Mouse (Mus musculus): Measurements from ENCODE around the gene Cyp11a1. TPM values are rescaled to one million over a fixed set of nuclear protein-coding genes. Genes with fewer than 3 reads are reported as not detected.

Gene Cyp11a1
- total and polyA plus RNA-seq, 3 experiments: 0.06 to 0.29 TPM; not detected in 1

DNA sequence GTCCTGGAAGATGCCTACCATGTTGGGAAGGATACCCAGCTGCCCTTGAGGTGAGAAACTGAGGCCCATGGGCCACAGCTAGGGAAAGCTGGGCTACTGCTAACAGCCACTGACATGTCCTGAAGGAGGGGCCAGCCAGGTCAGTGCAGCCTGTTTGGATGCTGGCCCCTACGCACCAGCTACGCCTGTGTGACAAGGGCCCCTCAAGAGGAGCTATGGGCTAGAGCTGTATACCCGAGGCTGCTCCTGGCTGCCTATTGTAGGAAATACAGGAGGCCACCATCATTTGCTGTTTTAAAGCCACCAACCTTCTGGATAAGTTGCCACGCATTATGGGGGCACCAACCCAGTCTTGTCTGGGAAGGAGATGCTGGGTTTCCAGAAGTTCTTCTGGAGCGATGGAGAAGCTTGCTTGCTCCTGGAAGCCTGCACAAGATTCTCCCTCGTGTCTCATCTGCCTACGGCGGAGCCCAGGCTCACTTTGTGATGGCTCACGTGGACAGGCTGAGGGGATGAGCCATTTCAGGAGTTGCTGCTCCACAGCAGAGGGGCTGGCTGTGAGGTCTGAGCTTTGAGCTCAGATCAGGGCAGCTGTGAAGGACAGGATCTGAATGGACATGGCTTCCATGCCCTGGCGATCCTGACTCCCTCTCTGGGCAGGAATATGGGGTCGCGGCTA, 2.3 kb downstream of the Cyp11a1 start:
- TF ChIP-seq EP300 (IDR thresholded peaks at IDR 0.05; ENCODE audit: insufficient read depth, low read depth, low read length): no peak
- TF ChIP-seq CTCF (IDR thresholded peaks at IDR 0.05): no peak
- TF ChIP-seq POLR2A (IDR thresholded peaks at IDR 0.05; ENCODE audit: insufficient read depth, low read depth, low read length): no peak

DNA sequence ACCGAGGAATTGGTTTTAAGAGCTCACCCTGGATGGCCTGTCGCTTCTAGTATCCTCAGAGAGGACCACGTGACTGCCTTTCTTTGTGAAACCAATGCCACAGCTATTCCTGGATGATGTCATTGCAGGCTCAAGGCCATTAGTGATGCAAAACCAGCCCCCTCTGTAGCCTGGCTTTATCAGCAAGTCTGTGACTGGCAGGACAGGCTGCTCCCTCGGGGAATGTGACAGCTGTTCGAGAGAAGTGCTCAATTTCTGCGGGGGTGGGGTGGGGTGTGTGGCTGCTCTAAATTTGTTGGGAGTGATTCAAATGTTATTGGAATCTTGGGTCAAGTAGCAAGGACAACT, 2.8 kb downstream of the Cyp11a1 start:
- no peaks in the 10 kb centered on the region for H3K27me3 ChIP-seq (ENCODE audit: control insufficient read depth, insufficient read depth, low read length)
- WGBS: 2% methylated on average over 6 of the region's 6 CpGs
- TF ChIP-seq CTCF (IDR thresholded peaks at IDR 0.05): no peak
- peak; percentile 71; the same call in 1 of the 2 replicates for TF ChIP-seq EP300 (IDR thresholded peaks at IDR 0.05; ENCODE audit: insufficient read depth, low read depth, low read length)
- no peak for TF ChIP-seq POLR2A (IDR thresholded peaks at IDR 0.05; ENCODE audit: insufficient read depth, low read depth, low read length)
- H3K36me3 ChIP-seq (ENCODE audit: control insufficient read depth, insufficient read depth, low read length): no peaks in the 10 kb centered on the region
- H3K4me1 ChIP-seq (ENCODE audit: control insufficient read depth, insufficient read depth, low read length): no peaks in the 10 kb centered on the region
- no peak overlapping the region for H3K27ac ChIP-seq
- no peak overlapping the region for H3K4me3 ChIP-seq
- no peak overlapping the region for H3K9ac ChIP-seq (ENCODE audit: low read depth, low read length)
- peak; percentile 56 to 75 for DNase-seq
- H3K79me2 ChIP-seq (replicated peaks; ENCODE audit: control insufficient read depth, insufficient read depth, low read length): no peaks in the 10 kb centered on the region
- intact Hi-C loops (cut with DNase I): no loop called here

More for the DNA sequence above, 2.3 kb downstream of the Cyp11a1 start:
- Histone ChIP-seq H3K36me3 (ENCODE audit: control insufficient read depth, insufficient read depth, low read length) (no peaks in the 10 kb centered on the region), H3K27ac (no peak overlapping the region), H3K79me2 (replicated peaks; ENCODE audit: control insufficient read depth, insufficient read depth, low read length) (no peaks in the 10 kb centered on the region), H3K9ac (ENCODE audit: low read depth, low read length) (no peak overlapping the region), H3K4me1 (ENCODE audit: control insufficient read depth, insufficient read depth, low read length) (no peaks in the 10 kb centered on the region), H3K4me3 (no peak overlapping the region), H3K27me3 (ENCODE audit: control insufficient read depth, insufficient read depth, low read length) (no peaks in the 10 kb centered on the region)
- no peak for DNase-seq
- 60% methylated on average over 12 of the region's 12 CpGs for WGBS
- intact Hi-C loops (cut with DNase I): no loop called here

DNA sequence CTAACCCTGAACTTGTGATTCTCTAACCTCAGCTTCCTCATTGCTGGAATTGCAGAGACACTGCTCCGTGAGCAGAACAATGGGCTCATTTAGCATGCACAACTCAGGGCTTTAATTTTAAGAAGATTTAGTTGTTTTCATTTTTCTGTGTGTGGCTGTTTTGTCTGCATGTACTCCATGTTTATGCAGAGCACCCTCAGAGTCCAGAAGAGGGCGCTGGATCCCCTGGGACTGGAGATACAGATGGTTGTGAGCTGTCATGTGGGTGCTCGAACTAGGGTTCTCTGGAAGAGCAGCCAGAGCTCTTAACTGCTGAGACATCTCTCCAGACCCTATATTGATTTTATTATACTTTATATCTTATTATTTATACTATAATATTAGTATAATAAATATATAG, 3.4 kb downstream of the Cyp11a1 start:
- TF ChIP-seq POLR2A (IDR thresholded peaks at IDR 0.05; ENCODE audit: insufficient read depth, low read depth, low read length) (no peak), EP300 (IDR thresholded peaks at IDR 0.05; ENCODE audit: insufficient read depth, low read depth, low read length) (no peak), CTCF (IDR thresholded peaks at IDR 0.05) (peak; percentile 26; the same call in 1 of the 2 replicates)
- H3K79me2 ChIP-seq (replicated peaks; ENCODE audit: control insufficient read depth, insufficient read depth, low read length): no peaks in the 10 kb centered on the region
- 50% methylated on average over 3 of the region's 3 CpGs for WGBS
- H3K27ac ChIP-seq: no peak overlapping the region
- DNase-seq: no peak
- H3K4me3 ChIP-seq: no peak overlapping the region
- intact Hi-C loops (cut with DNase I): no loop called here
- no peak overlapping the region for H3K9ac ChIP-seq (ENCODE audit: low read depth, low read length)
- no peaks in the 10 kb centered on the region for H3K27me3 ChIP-seq (ENCODE audit: control insufficient read depth, insufficient read depth, low read length)
- no peaks in the 10 kb centered on the region for H3K4me1 ChIP-seq (ENCODE audit: control insufficient read depth, insufficient read depth, low read length)
- H3K36me3 ChIP-seq (ENCODE audit: control insufficient read depth, insufficient read depth, low read length): no peaks in the 10 kb centered on the region

DNA sequence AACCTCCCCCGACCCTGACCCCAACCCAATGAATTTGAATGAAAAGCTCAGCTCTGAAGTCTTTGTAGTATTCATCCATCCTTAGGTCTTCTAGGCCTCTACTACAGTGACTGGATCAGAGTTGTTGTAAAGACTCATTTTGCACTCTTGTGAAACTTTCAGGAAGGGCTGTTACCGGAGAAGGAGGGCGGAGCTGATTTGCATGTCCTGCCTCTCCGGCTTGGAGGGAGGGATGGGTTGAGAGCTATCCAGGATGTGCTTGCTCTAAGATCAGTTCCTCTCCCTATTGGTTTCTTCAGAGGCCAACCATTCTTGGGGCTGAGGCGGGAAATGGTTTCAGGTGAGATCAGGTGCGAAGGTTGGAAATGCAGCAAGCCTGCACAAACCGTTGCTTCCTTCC, 4.8 kb downstream of the Cyp11a1 start:
- no peaks in the 10 kb centered on the region for H3K36me3 ChIP-seq (ENCODE audit: control insufficient read depth, insufficient read depth, low read length)
- H3K4me1 ChIP-seq (ENCODE audit: control insufficient read depth, insufficient read depth, low read length): no peaks in the 10 kb centered on the region
- no peak overlapping the region for H3K9ac ChIP-seq (ENCODE audit: low read depth, low read length)
- no peak for DNase-seq
- TF ChIP-seq POLR2A (IDR thresholded peaks at IDR 0.05; ENCODE audit: insufficient read depth, low read depth, low read length) (no peak), EP300 (IDR thresholded peaks at IDR 0.05; ENCODE audit: insufficient read depth, low read depth, low read length) (no peak), CTCF (IDR thresholded peaks at IDR 0.05) (no peak)
- H3K27ac ChIP-seq: no peak overlapping the region
- no peak overlapping the region for H3K4me3 ChIP-seq
- intact Hi-C loops (cut with DNase I): no loop called here
- no peaks in the 10 kb centered on the region for H3K27me3 ChIP-seq (ENCODE audit: control insufficient read depth, insufficient read depth, low read length)
- WGBS: 58% methylated on average over 7 of the region's 7 CpGs
- no peaks in the 10 kb centered on the region for H3K79me2 ChIP-seq (replicated peaks; ENCODE audit: control insufficient read depth, insufficient read depth, low read length)

DNA sequence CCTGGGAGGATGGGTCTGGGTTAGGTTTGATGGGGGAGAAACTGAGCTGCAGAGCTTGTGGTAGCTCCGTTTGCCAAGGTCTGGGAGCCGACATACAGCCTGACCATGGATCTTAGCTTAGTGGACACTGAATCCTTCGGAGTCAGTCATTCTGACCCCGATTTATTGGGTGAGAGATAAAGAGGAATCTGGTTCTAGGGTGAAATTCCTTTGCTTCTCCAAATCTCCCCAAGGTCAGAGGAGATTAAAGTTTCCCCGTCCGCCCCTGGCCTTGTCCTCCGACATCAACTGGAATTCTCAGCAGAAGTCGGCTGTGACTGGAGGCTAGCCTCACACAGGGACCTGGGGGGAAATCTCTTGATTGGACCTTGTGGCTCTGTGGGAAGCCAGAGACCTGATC, 5.3 kb downstream of the Cyp11a1 start:
- DNase-seq: no peak
- H3K79me2 ChIP-seq (replicated peaks; ENCODE audit: control insufficient read depth, insufficient read depth, low read length): no peaks in the 10 kb centered on the region
- WGBS: 80% methylated on average over 8 of the region's 8 CpGs
- H3K4me1 ChIP-seq (ENCODE audit: control insufficient read depth, insufficient read depth, low read length): no peaks in the 10 kb centered on the region
- no peak overlapping the region for H3K27ac ChIP-seq
- TF ChIP-seq CTCF (IDR thresholded peaks at IDR 0.05): no peak
- no peak for TF ChIP-seq EP300 (IDR thresholded peaks at IDR 0.05; ENCODE audit: insufficient read depth, low read depth, low read length)
- no peak for TF ChIP-seq POLR2A (IDR thresholded peaks at IDR 0.05; ENCODE audit: insufficient read depth, low read depth, low read length)
- H3K9ac ChIP-seq (ENCODE audit: low read depth, low read length): no peak overlapping the region
- no peak overlapping the region for H3K4me3 ChIP-seq
- intact Hi-C loops (cut with DNase I): no loop called here
- no peaks in the 10 kb centered on the region for H3K27me3 ChIP-seq (ENCODE audit: control insufficient read depth, insufficient read depth, low read length)
- H3K36me3 ChIP-seq (ENCODE audit: control insufficient read depth, insufficient read depth, low read length): no peaks in the 10 kb centered on the region

DNA sequence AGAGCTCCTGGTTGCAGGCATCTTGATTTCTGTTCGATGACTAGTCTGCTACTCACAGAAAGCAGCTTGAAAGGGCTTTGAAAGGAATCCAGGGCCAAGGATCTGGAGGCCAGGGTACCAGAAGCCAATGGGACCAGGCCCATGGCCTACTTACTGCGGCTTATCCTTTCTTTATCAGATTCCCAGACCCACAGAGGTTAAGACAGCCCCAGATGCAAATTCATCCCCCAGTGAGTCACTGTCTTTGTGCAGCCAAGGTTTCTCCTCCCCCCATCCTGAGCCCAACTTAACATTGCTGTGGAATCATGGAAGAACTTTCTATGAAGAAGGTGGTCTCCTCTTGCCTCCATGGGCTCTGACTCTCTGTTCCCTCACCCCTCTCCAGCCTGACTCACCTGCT, 6.3 kb downstream of the Cyp11a1 start:
- TF ChIP-seq CTCF (IDR thresholded peaks at IDR 0.05): no peak
- TF ChIP-seq EP300 (IDR thresholded peaks at IDR 0.05; ENCODE audit: insufficient read depth, low read depth, low read length): no peak
- TF ChIP-seq POLR2A (IDR thresholded peaks at IDR 0.05; ENCODE audit: insufficient read depth, low read depth, low read length): no peak

More for the DNA sequence above, 6.3 kb downstream of the Cyp11a1 start:
- Histone ChIP-seq H3K36me3 (ENCODE audit: control insufficient read depth, insufficient read depth, low read length) (no peaks in the 10 kb centered on the region), H3K4me1 (ENCODE audit: control insufficient read depth, insufficient read depth, low read length) (no peaks in the 10 kb centered on the region), H3K27me3 (ENCODE audit: control insufficient read depth, insufficient read depth, low read length) (no peaks in the 10 kb centered on the region), H3K79me2 (replicated peaks; ENCODE audit: control insufficient read depth, insufficient read depth, low read length) (no peaks in the 10 kb centered on the region), H3K9ac (ENCODE audit: low read depth, low read length) (no peak overlapping the region), H3K27ac (no peak overlapping the region), H3K4me3 (no peak overlapping the region)
- 58% methylated on average over 2 of the region's 2 CpGs for WGBS
- intact Hi-C loops (cut with DNase I): no loop called here
- DNase-seq: no peak
